Mouse (Mus musculus) spleen, adult 2 months (tissue): ENCODE results near the gene Col17a1.

Experiments used
- CTCF ChIP-seq: fragments of 200-500 bp; IDR thresholded peaks from 2 replicates; pipeline ENCODE4 v1.5.1; 2011; ENCODE audit warnings: mild to moderate bottlenecking, inconsistent platforms; ENCODE audit not compliant: insufficient read depth, insufficient read length, insufficient replicate concordance; ENCODE audit errors: extremely low read depth
- POLR2A ChIP-seq: fragments of 200-500 bp; IDR thresholded peaks from 2 replicates; pipeline ENCODE4 v1.6.1; 2011; ENCODE audit warnings: low read depth, low read length, inconsistent platforms

GRCm38 (mm10) chr19:47697067-47697466 is 5.2 kb upstream of the Col17a1 start:
- TF ChIP-seq POLR2A (no peak), CTCF (no peak)
